Mouse (Mus musculus): ENCODE results near the gene 4930503B20Rik. TPM values are rescaled to one million over a fixed set of nuclear protein-coding genes. Genes with fewer than 3 reads are reported as not detected.

4930503B20Rik gene
- polyA plus RNA-seq, 1 experiment from 2014 or later, result not detected

GRCm38 (mm10) chr3:146658061-146658639 lies 7.0 kb upstream of the 4930503B20Rik start:
- 75% methylated on average over 1 of the region's 1 CpGs for WGBS
- no peak overlapping the region for H3K4me2 ChIP-seq
- no peaks in the 10 kb centered on the region for H3K36me3 ChIP-seq (ENCODE audit: control insufficient read depth, insufficient read depth, low read length)
- H3K27me3 ChIP-seq (ENCODE audit: control insufficient read depth, insufficient read depth, low read length), result no peaks in the 10 kb centered on the region
- no peak for DNase-seq (ENCODE audit: low spot score, missing footprints)
- no peak overlapping the region for H3K4me3 ChIP-seq (ENCODE audit: low read depth, low read length)
- no peak overlapping the region for H3K27ac ChIP-seq (ENCODE audit: low read depth, low read length)
- no peaks in the 10 kb centered on the region for H3K9me3 ChIP-seq (ENCODE audit: control insufficient read depth, low read length)
- no peak overlapping the region for H3K9ac ChIP-seq (ENCODE audit: low read length)
- no peak for ATAC-seq (ENCODE audit: low FRiP score)
- no peaks in the 10 kb centered on the region for H3K4me1 ChIP-seq (ENCODE audit: control insufficient read depth, insufficient read depth, low read length)

- H3K4me1 ChIP-seq (ENCODE audit: control insufficient read depth, insufficient read depth, low read length), result no peaks in the 10 kb centered on the region
- ATAC-seq (ENCODE audit: low FRiP score) (no peak), DNase-seq (ENCODE audit: low spot score, missing footprints) (no peak)
- WGBS, result 90% methylated on average over 5 of the region's 5 CpGs
- no peaks in the 10 kb centered on the region for H3K9me3 ChIP-seq (ENCODE audit: control insufficient read depth, low read length)
- no peak overlapping the region for H3K9ac ChIP-seq (ENCODE audit: low read length)
- no peak overlapping the region for H3K4me2 ChIP-seq
- no peak overlapping the region for H3K27ac ChIP-seq (ENCODE audit: low read depth, low read length)
- no peak overlapping the region for H3K4me3 ChIP-seq (ENCODE audit: low read depth, low read length)
- no peaks in the 10 kb centered on the region for H3K27me3 ChIP-seq (ENCODE audit: control insufficient read depth, insufficient read depth, low read length)
- no peaks in the 10 kb centered on the region for H3K36me3 ChIP-seq (ENCODE audit: control insufficient read depth, insufficient read depth, low read length)
Observed at GRCm38 (mm10) chr3:146657433-146657832, 6.3 kb upstream of the 4930503B20Rik start.

- no peak for ATAC-seq (ENCODE audit: low FRiP score)
- Histone ChIP-seq H3K9me3 (ENCODE audit: control insufficient read depth, low read length) (no peaks in the 10 kb centered on the region), H3K4me3 (ENCODE audit: low read depth, low read length) (no peak overlapping the region), H3K27ac (ENCODE audit: low read depth, low read length) (no peak overlapping the region), H3K36me3 (ENCODE audit: control insufficient read depth, insufficient read depth, low read length) (no peaks in the 10 kb centered on the region), H3K4me1 (ENCODE audit: control insufficient read depth, insufficient read depth, low read length) (no peaks in the 10 kb centered on the region), H3K4me2 (no peak overlapping the region), H3K9ac (ENCODE audit: low read length) (no peak overlapping the region), H3K27me3 (ENCODE audit: control insufficient read depth, insufficient read depth, low read length) (no peaks in the 10 kb centered on the region)
- DNase-seq (ENCODE audit: low spot score, missing footprints), result no peak
- WGBS, result 69% methylated on average over 2 of the region's 2 CpGs
Observed at GRCm38 (mm10) chr3:146655111-146655577, 4.0 kb upstream of the 4930503B20Rik start.

GRCm38 (mm10) chr3:146653692-146654091 lies 2.6 kb upstream of the 4930503B20Rik start:
- Histone ChIP-seq H3K9me3 (ENCODE audit: control insufficient read depth, low read length) (no peaks in the 10 kb centered on the region), H3K9ac (ENCODE audit: low read length) (no peak overlapping the region), H3K4me1 (ENCODE audit: control insufficient read depth, insufficient read depth, low read length) (no peaks in the 10 kb centered on the region), H3K27ac (ENCODE audit: low read depth, low read length) (no peak overlapping the region), H3K4me3 (ENCODE audit: low read depth, low read length) (no peak overlapping the region), H3K27me3 (ENCODE audit: control insufficient read depth, insufficient read depth, low read length) (no peaks in the 10 kb centered on the region), H3K4me2 (no peak overlapping the region), H3K36me3 (ENCODE audit: control insufficient read depth, insufficient read depth, low read length) (no peaks in the 10 kb centered on the region)
- ATAC-seq (ENCODE audit: low FRiP score) (no peak), DNase-seq (ENCODE audit: low spot score, missing footprints) (no peak)
- WGBS, result 82% methylated on average over 6 of the region's 6 CpGs

- DNase-seq (ENCODE audit: low spot score, missing footprints) (no peak), ATAC-seq (ENCODE audit: low FRiP score) (no peak)
- H3K36me3 ChIP-seq (ENCODE audit: control insufficient read depth, insufficient read depth, low read length), result no peaks in the 10 kb centered on the region
- H3K9ac ChIP-seq (ENCODE audit: low read length), result no peak overlapping the region
- WGBS, result 90% methylated on average over 5 of the region's 5 CpGs
- H3K4me2 ChIP-seq, result no peak overlapping the region
- no peaks in the 10 kb centered on the region for H3K9me3 ChIP-seq (ENCODE audit: control insufficient read depth, low read length)
- no peak overlapping the region for H3K4me3 ChIP-seq (ENCODE audit: low read depth, low read length)
- no peak overlapping the region for H3K27ac ChIP-seq (ENCODE audit: low read depth, low read length)
- H3K4me1 ChIP-seq (ENCODE audit: control insufficient read depth, insufficient read depth, low read length), result no peaks in the 10 kb centered on the region
- no peaks in the 10 kb centered on the region for H3K27me3 ChIP-seq (ENCODE audit: control insufficient read depth, insufficient read depth, low read length)
Observed at GRCm38 (mm10) chr3:146652431-146652830, 1.3 kb upstream of the 4930503B20Rik start.

GRCm38 (mm10) chr3:146650716-146651115 lies 401 bp downstream of the 4930503B20Rik start:
- Histone ChIP-seq H3K36me3 (ENCODE audit: control insufficient read depth, insufficient read depth, low read length) (no peaks in the 10 kb centered on the region), H3K9ac (ENCODE audit: low read length) (no peak overlapping the region), H3K27ac (ENCODE audit: low read depth, low read length) (no peak overlapping the region), H3K4me3 (ENCODE audit: low read depth, low read length) (no peak overlapping the region), H3K4me2 (no peak overlapping the region), H3K27me3 (ENCODE audit: control insufficient read depth, insufficient read depth, low read length) (no peaks in the 10 kb centered on the region), H3K4me1 (ENCODE audit: control insufficient read depth, insufficient read depth, low read length) (no peaks in the 10 kb centered on the region), H3K9me3 (ENCODE audit: control insufficient read depth, low read length) (no peaks in the 10 kb centered on the region)
- ATAC-seq (ENCODE audit: low FRiP score), result no peak
- 93% methylated on average over 10 of the region's 10 CpGs for WGBS
- DNase-seq (ENCODE audit: low spot score, missing footprints), result no peak

- Histone ChIP-seq H3K4me3 (ENCODE audit: low read depth, low read length) (no peak overlapping the region), H3K36me3 (ENCODE audit: control insufficient read depth, insufficient read depth, low read length) (no peaks in the 10 kb centered on the region), H3K4me2 (no peak overlapping the region), H3K27ac (ENCODE audit: low read depth, low read length) (no peak overlapping the region), H3K9me3 (ENCODE audit: control insufficient read depth, low read length) (no peaks in the 10 kb centered on the region), H3K27me3 (ENCODE audit: control insufficient read depth, insufficient read depth, low read length) (no peaks in the 10 kb centered on the region), H3K4me1 (ENCODE audit: control insufficient read depth, insufficient read depth, low read length) (no peaks in the 10 kb centered on the region), H3K9ac (ENCODE audit: low read length) (no peak overlapping the region)
- WGBS, result 83% methylated on average over 10 of the region's 10 CpGs
- no peak for DNase-seq (ENCODE audit: low spot score, missing footprints)
- no peak for ATAC-seq (ENCODE audit: low FRiP score)
Observed at GRCm38 (mm10) chr3:146649311-146649894, 1.7 kb downstream of the 4930503B20Rik start.

GRCm38 (mm10) chr3:146641818-146642427 lies 9.2 kb downstream of the 4930503B20Rik start:
- 69% methylated on average over 4 of the region's 4 CpGs for WGBS
- Histone ChIP-seq H3K27me3 (ENCODE audit: control insufficient read depth, insufficient read depth, low read length) (no peaks in the 10 kb centered on the region), H3K9ac (ENCODE audit: low read length) (no peak overlapping the region), H3K27ac (ENCODE audit: low read depth, low read length) (no peak overlapping the region), H3K4me3 (ENCODE audit: low read depth, low read length) (no peak overlapping the region), H3K4me1 (ENCODE audit: control insufficient read depth, insufficient read depth, low read length) (no peaks in the 10 kb centered on the region), H3K9me3 (ENCODE audit: control insufficient read depth, low read length) (no peaks in the 10 kb centered on the region), H3K36me3 (ENCODE audit: control insufficient read depth, insufficient read depth, low read length) (no peaks in the 10 kb centered on the region), H3K4me2 (no peak overlapping the region)
- DNase-seq (ENCODE audit: low spot score, missing footprints) (no peak), ATAC-seq (ENCODE audit: low FRiP score) (no peak)

GRCm38 (mm10) chr3:146632506-146632905 lies 18.6 kb downstream of the 4930503B20Rik start:
- Histone ChIP-seq H3K27ac (ENCODE audit: low read depth, low read length) (no peak overlapping the region), H3K9me3 (ENCODE audit: control insufficient read depth, low read length) (no peaks in the 10 kb centered on the region), H3K4me1 (ENCODE audit: control insufficient read depth, insufficient read depth, low read length) (no peaks in the 10 kb centered on the region), H3K36me3 (ENCODE audit: control insufficient read depth, insufficient read depth, low read length) (no peaks in the 10 kb centered on the region), H3K4me2 (no peak overlapping the region), H3K27me3 (ENCODE audit: control insufficient read depth, insufficient read depth, low read length) (no peaks in the 10 kb centered on the region), H3K9ac (ENCODE audit: low read length) (no peak overlapping the region), H3K4me3 (ENCODE audit: low read depth, low read length) (no peak overlapping the region)
- DNase-seq (ENCODE audit: low spot score, missing footprints), result no peak
- 89% methylated on average over 5 of the region's 5 CpGs for WGBS
- no peak for ATAC-seq (ENCODE audit: low FRiP score)
